Mouse (Mus musculus): ENCODE measurements at regions not wholly inside any gene's neighbourhood (a gene's known extent, or its start where the extent isn't known, plus 50 kb on each side); places are given as distances from the start of the nearest gene placed in this dataset.

GRCm38 (mm10) chr11:79881812-79882211 lies 80.4 kb downstream of the Utp6 start:
- DNase-seq (ENCODE audit: low spot score): no peak

- peak; percentile 50 for DNase-seq (ENCODE audit: low spot score)
These were observed 84.1 kb downstream of the Utp6 start for GRCm38 (mm10) chr11:79878091-79878490.

- DNase-seq (ENCODE audit: low spot score): peak; percentile 26
These were observed 84.9 kb downstream of the Utp6 start for GRCm38 (mm10) chr11:79877184-79877745.

- DNase-seq (ENCODE audit: low spot score): no peak
These were observed 90.2 kb downstream of the Utp6 start for GRCm38 (mm10) chr11:79871783-79872628.

- DNase-seq (ENCODE audit: low spot score): peak; percentile 42
These were observed 92.0 kb downstream of the Utp6 start for GRCm38 (mm10) chr11:79870189-79870588.

- DNase-seq (ENCODE audit: low spot score): no peak
These were observed 93.2 kb downstream of the Utp6 start for GRCm38 (mm10) chr11:79869009-79869408.

- no peak for DNase-seq (ENCODE audit: low spot score)
These were observed 97.4 kb downstream of the Utp6 start for GRCm38 (mm10) chr11:79864836-79865235.

- DNase-seq (ENCODE audit: low spot score): no peak
These were observed 98.6 kb downstream of the Utp6 start for GRCm38 (mm10) chr11:79863487-79864175.

- no peak for DNase-seq (ENCODE audit: low spot score)
These were observed 101.6 kb downstream of the Utp6 start for GRCm38 (mm10) chr11:79860611-79861067.

- no peak for DNase-seq (ENCODE audit: low spot score)
These were observed 105.8 kb downstream of the Utp6 start for GRCm38 (mm10) chr11:79856376-79856775.

GRCm38 (mm10) chr11:79849545-79849944 lies 112.6 kb downstream of the Utp6 start:
- no peak for DNase-seq (ENCODE audit: low spot score)

- DNase-seq (ENCODE audit: low spot score): no peak
These were observed 117.8 kb downstream of the Utp6 start for GRCm38 (mm10) chr11:79844436-79844835.

- DNase-seq (ENCODE audit: low spot score): no peak
These were observed 119.2 kb downstream of the Utp6 start for GRCm38 (mm10) chr11:79843021-79843420.

GRCm38 (mm10) chr11:79839973-79840372 lies 122.2 kb downstream of the Utp6 start:
- DNase-seq (ENCODE audit: low spot score): no peak

GRCm38 (mm10) chr11:79838051-79838450 lies 124.1 kb downstream of the Utp6 start:
- no peak for DNase-seq (ENCODE audit: low spot score)

- DNase-seq (ENCODE audit: low spot score): no peak
These were observed 124.9 kb downstream of the Utp6 start for GRCm38 (mm10) chr11:79837076-79837990.

GRCm38 (mm10) chr11:79835873-79836272 lies 126.3 kb downstream of the Utp6 start:
- DNase-seq (ENCODE audit: low spot score): no peak

GRCm38 (mm10) chr11:79833817-79834216 lies 128.4 kb downstream of the Utp6 start:
- no peak for DNase-seq (ENCODE audit: low spot score)

GRCm38 (mm10) chr11:79831591-79832320 lies 130.4 kb downstream of the Utp6 start:
- DNase-seq (ENCODE audit: low spot score): peak; percentile 39

GRCm38 (mm10) chr11:79830567-79831055 lies 131.6 kb downstream of the Utp6 start:
- no peak for DNase-seq (ENCODE audit: low spot score)

GRCm38 (mm10) chr11:79827034-79827433 lies 135.2 kb downstream of the Utp6 start:
- DNase-seq (ENCODE audit: low spot score): no peak

Measured in heart, adult 8-10 months (tissue).